Mouse (Mus musculus) B cell, adult 2 months (primary cell): Measurements from ENCODE around the gene Usp15.

Experiments
- DNase-seq, 2 experiments: peaks; one replicate each; pipeline ENCODE4 v3.0.0; 2022

Gene Usp15

DNA sequence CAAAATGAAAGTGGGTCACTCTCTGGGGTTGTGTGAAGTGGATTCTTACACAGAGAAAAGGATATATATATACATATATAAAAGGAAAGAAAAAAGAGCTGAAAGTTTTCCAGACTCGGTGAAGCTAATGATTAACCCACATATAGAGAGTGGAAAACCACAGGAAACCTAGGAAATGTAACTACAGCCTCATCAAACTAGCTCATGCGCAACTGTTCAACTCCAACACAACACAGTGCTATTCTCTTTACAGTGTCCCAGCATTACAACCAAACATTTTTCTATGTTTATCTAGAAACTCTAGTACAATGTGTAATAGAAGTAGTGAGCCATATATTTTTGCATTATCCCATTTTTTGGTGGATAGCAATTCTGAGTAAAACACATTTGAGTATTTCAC, 96.2 kb downstream of the Usp15 start:
- no peak for DNase-seq

DNA sequence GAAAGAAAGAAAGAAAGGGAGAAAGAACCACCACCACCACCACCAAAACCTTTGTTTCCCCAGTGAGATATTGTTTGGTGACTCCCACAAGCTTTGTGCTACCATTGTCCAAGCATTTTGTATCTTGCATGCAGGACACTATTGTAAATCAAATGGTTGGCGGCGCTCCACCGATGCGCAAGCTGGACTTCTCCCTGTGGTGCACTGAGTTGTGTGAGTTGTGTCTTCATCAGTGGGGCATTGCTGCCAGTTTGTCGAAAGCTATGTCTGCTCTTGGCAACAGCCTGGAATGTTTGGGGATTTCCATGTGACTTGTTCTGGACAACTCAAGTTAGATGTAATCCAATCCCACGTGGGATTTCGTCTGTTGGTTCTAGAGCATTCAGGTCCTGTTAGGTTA, 102.3 kb downstream of the Usp15 start:
- no peak for DNase-seq

DNA sequence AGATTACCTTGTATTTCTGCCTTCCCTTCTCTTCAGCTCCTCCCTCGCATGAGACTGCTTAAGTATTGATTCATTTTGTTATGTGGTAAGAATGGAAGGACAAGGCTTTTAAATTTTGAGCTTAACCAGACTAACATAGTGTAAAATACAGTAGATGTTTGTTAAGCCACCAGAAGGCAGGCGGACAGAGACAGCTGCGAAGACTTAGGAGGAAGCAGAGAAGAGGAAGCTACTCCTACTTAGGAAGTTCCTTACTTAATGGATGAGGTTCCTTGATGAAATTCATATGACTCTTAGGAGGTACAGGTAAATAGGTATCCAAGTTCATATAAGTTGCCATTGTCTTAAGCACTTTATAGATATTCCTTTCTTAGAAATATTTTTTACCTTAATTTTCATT, 104.2 kb downstream of the Usp15 start:
- no peak for DNase-seq

DNA sequence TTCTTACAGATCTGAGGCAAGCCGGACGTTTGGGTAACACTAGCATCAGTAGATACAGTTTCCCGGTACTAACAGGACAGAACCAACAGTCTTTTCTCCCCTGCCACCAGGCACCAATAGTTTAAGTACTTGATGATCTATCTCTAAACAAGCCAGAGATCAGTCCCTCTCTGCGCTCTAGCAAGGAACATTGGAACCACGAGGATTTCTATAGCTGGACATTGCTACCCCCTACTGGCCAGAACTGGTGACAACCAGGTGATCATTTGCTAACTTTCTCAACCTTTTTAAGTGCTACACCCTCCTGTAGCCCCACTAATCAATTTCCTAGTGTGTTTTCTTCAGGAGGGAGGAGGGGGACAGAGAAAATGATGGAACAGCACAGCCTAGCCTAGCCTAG, 105.1 kb downstream of the Usp15 start:
- peak; percentile 63 to 67 for DNase-seq

DNA sequence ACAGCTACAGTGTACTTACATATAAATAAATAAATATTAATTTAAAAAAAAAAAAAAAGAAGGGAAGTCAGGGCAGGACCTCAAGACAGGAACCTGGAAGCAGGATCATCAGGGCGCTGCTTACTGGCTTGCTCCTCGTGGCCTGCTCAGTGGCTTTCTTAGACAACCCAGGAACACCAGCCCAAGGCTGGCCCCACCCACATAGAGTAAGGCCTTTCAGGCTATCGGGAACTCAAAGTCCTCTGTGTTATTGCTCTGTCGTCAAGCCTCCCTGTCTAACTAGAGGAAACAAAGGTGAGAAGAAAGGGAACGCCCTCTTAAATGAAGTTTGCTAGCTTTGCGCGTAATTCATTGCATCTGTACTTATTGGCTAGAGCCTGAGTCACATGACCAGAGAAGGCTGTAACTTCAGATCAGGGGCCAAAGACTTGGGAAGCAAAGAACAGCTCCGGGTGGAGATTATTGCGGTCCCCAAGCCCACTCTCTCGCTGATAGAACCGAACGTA, 107.3 kb downstream of the Usp15 start:
- DNase-seq: no peak

DNA sequence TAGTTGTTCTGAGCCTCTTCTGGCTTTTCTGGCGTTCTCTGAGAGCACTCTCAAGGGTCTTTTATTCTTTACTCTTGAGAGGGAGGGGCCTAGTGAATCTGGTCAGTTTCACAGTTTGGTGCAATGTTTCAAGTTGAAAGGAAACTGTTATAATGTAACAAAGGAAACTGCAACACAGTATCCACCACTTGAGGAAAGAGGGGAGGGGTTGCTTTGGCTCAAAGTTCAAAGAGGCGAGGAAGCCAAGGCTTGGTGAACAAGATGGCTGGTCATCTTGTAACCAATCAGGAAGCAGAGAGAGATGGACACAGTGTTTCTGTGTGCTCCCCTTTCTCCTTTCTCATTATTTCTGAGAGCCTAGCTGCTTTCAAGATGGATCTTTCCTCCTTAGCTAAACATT, 109.9 kb downstream of the Usp15 start:
- DNase-seq: no peak

DNA sequence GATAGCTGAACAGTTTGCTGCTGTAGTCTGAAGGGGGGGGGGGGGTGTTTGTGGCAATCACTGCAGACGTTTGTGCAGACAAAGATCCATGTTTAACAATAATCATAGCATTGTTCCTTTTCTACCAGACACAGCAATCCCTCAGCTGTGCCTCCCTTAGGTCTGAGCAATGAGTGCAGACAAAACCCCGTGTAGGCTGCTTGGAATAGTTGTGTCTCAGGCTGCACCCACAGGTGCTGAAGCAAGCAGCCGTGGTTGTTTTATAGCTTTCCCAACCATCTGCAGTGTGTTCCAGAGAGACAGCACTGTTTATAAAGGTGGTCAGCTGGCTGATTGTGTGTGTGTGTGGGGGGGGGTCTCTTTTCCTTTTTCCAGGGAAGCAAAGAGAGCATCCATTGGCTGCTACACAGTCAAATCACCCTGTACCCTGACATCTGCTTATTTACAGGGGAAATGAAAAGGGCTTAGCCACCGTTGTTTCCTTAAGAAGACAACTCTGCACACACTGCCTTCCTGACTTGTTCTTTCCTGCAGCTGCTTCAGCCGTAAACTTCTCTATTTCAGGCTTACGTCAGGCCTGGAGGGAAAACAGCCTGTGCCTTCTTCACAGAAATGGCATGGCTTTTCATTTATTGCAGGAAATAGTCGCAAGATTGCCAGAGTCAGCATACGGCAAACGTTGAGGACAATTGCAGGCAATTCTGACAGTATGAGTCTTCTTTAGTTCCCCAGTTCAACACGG, 111.7 kb downstream of the Usp15 start:
- DNase-seq: no peak

DNA sequence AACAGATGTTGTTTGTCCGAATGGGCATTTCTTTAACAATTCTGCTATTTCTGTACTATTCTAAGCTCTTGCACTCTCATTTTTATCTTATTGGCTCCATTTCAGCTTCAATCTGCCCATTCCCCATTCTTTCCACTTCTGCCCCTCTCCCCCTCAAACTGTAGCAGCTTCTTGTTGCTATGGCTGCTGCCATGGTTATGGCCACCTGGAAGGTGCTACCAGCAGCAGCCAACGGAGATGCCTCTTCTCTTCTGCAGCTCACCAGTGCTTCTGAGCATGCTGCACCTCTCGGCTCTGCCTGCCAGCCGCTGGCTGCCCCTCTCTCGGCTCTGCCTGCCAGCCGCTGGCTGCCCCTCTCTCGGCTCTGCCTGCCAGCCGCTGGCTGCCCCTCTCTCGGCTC, 112.5 kb downstream of the Usp15 start:
- no peak for DNase-seq

DNA sequence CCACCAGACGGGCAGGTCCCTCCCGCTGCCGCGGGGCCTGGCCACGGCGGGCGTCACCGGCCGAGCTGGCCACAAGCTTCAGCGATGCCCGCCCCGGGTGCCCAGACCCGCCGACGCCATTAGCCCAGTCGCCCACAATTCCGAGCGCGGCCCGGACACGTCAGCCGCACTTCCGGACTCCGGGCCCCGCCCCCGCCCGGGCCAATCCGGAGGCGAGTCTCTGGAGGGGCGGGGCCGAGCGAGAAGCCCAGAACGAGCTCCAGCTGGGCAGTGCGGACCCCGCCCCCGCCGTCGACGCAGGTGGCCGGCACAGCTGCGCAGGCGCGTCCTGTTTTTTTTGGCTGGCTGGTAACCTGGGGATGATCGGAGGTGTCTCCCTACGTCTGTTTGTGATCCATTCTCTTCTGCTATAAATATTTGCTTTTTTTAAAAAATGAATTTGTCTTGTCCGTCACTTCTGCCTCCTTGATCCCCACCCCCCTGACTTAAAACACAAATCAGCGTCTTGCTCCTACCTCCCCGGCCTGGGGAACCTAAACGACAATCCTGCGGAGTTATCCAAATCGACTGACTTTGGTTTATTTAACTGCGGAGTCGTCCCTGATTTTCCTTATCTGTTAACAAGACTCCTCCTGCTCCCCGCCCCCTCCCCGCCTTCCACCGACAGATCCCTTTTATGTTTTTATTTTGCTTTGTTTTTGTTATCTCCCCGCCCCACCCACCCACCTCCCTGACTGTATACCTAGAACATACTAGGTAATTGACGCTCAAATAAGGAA, 120.4 kb downstream of the Usp15 start, which contains the start of gene Mon2:
Mon2 (minus strand) TSS at position 261 of the 779 bp plus-strand sequence.
- DNase-seq: peak; percentile 97 to 98

DNA sequence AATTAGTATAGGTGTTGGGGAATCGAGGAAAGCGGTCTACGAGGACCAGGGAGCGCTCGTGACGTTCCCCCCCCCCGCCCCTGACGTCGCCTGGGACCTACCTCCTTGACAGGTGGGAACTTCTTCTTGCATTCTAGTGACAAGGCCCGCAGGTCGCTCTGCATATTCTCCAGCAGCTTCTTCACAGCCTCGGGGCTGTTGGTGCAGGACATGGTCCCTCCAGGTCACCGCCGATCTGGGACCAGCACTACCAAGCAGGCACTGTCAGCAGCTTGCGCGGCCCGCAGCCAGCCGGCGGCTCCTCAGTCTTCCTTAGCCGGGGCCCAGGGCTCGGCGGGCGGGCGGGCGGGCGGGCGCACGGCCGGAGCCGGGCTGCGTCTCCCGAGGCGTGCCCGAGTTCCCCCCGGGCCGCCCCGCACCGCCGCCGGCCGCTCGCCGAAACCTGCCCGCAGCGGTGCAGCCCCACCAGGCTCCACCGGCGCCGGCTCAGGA, 121.0 kb downstream of the Usp15 start:
- no peak for DNase-seq

DNA sequence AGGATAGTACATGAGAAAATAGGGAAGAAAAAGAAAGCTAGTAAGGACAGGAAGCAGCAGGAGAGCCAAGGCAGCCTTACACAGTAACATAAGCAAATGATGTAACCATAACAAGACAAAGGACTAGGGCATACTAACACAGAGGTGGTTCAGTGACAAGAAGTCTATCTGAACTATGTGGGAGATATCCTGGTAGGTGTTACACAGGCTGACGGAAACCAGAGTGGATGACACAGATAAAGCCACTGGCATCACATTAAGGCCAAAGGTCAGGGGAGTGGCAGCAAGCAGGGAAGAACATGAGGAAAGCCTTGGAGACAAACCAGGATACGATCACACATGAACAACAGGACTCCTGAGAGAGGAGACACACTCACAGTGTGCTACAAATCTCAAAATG, 124.8 kb downstream of the Usp15 start:
- no peak for DNase-seq

DNA sequence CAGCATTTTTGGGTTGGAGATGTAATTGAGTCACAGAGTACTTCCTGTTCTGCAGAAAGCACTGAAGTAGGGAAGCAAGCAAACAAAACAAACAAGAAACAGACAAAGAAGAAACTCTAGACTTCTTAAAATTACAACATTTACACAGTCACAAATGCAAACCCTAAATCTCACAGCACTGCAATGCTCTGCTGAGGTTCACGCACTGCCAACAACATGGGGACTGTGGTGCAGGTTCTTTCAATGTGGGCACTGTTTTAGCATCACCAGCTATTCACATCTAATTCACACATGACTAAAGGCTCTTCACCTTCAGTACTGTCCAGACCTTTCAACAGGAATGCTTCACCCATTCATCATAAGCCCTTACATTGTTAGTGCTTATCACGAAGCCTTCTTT, 133.8 kb downstream of the Usp15 start:
- DNase-seq: no peak

DNA sequence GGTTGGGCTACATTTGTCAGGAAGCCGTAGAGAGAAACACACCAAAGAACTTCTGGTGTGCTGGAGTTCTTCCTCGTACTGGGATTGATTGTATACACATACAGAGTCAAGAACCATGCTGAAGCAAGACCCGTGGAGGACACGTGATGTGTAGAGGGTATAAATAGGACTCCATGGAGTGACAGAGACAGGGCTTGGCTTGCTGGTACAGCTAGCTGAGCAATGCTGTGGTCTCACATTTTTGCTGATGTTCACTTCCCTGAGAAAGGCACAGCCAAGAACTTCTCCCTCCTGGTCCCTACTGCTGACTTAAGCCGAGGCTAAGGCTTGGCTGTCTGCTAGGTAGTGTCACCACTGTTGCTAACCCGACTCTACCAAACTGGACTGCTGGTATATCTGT, 136.0 kb downstream of the Usp15 start:
- no peak for DNase-seq

DNA sequence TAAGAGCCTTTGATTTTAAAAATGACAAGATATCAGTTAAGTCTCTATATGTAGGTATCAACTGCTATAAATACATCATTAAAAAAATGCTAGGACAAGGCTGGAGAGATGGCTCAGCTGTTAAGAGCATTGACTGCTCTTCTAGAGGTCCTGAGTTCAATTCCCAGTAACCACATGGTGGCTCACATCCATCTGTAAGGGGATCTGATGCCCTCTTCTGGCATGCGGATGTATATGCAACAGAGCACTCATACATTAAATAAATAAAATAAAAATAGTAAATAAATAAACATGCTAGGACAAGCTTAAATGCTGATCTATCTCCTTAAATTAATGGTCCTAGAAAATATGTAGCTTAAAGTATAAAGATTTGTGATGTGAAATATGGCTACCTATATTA, 139.7 kb downstream of the Usp15 start:
- peak in 1 of 2 experiments; percentile 36 for DNase-seq

DNA sequence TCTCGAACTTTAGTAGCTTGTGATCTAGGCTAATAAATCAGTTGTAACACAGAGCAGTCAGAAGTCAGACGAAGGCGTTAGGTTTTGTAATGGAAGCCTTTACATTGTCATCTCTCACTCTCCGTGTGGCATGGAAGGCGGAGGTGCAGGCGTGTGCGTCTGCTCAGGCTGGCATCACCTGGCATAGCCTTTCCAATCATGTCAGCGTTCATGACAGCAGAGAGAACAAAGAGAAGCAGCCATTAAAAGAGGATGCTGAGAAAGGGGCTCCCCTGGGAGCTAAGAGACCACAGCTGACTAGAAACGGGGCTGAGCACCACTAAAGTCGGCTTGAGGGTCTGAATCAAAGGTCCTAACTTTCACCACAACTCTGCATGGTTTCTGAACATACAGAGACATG, 140.3 kb downstream of the Usp15 start:
- peak in 1 of 2 experiments; percentile 11 for DNase-seq

DNA sequence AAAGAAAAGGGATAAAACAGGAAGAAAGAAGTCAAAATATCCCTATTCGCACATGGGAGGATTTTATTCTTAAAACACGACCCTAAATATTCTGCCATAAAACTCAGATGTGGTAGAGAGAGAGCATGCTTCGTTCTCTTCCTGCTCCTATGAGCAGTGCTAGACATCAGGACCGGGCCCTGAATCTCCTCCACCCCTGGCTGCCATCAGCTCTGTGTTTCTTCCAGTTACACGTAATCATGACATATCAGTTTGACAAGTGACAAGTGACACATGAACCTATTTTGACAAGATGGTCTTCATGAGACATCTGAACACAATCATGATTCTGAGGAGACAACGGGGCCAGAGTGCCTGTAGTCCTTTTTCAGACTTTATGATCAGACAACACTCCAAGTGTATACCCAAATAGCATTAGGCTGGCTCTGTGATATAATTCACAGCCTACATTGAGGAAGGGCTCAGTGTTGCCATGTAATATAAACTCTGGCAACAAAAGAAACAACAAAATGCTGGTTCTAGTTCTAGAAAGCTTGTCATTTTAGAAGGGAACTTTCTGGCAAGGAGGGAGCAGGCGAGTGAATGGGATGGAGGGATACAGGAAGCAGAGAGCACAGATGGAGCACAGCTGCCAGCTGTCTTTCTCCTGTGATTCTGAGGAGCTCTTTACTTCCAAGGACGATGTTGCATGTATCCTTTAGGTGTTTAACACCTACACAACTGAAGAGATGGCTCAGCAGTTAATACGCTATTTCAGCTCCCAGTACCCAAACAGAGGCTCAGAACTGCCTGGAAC, 141.4 kb downstream of the Usp15 start:
- DNase-seq: no peak
